Mouse (Mus musculus) heart, adult 2 months (tissue): ENCODE measurements at regions not wholly inside any gene's neighbourhood (a gene's known extent, or its start where the extent isn't known, plus 50 kb on each side); places are given as distances from the start of the nearest gene placed in this dataset.

Experiments used
- DNase-seq, 2 experiments: peaks; one replicate each; pipeline ENCODE4 v3.0.0; 2021
- H3K27ac ChIP-seq: fragments of 200-600 bp; 2 replicates; pipeline ENCODE4 v1.8.1; 2022
- H3K27me3 ChIP-seq: fragments of 200-500 bp; 2 replicates; pipeline ENCODE4 v1.6.1; 2012; ENCODE audit warnings: mild to moderate bottlenecking, low read length, inconsistent platforms, mixed read lengths; ENCODE audit not compliant: control insufficient read depth, insufficient read depth
- H3K36me3 ChIP-seq: fragments of 200-500 bp; 2 replicates; pipeline ENCODE4 v1.6.1; 2012; ENCODE audit warnings: low read length, inconsistent platforms; ENCODE audit not compliant: control insufficient read depth, insufficient read depth
- H3K4me1 ChIP-seq: fragments of 200-500 bp; 2 replicates; pipeline ENCODE4 v1.6.1; 2011; ENCODE audit warnings: low read length; ENCODE audit not compliant: control insufficient read depth, insufficient read depth
- H3K4me3 ChIP-seq: fragments of 200-600 bp; 2 replicates; pipeline ENCODE4 v1.8.1; 2022
- H3K79me2 ChIP-seq: fragments of 200-500 bp; replicated peaks from 2 replicates; pipeline ENCODE4 v1.6.1; 2012; ENCODE audit warnings: mild to moderate bottlenecking, inconsistent platforms, low read length, moderate library complexity, mixed read lengths; ENCODE audit not compliant: control insufficient read depth, insufficient read depth
- H3K9ac ChIP-seq: fragments of 200-500 bp; 2 replicates; pipeline ENCODE4 v1.6.1; 2012; ENCODE audit warnings: low read depth, mild to moderate bottlenecking, control low read depth, inconsistent platforms, low read length, mixed read lengths
- CTCF ChIP-seq: fragments of 200-600 bp; IDR thresholded peaks from 2 replicates; pipeline ENCODE4 v1.8.1; 2022; ENCODE audit warnings: antibody characterized with exemption, mild to moderate bottlenecking, moderate library complexity
- EP300 ChIP-seq: fragments of 200-500 bp; IDR thresholded peaks from 2 replicates; pipeline ENCODE4 v1.6.1; 2011; ENCODE audit warnings: low read depth, low read length, control low read depth; ENCODE audit not compliant: insufficient read depth
- POLR2A ChIP-seq: fragments of 200-500 bp; IDR thresholded peaks from 2 replicates; pipeline ENCODE4 v1.6.1; 2011; ENCODE audit warnings: mild to moderate bottlenecking, low read depth, low read length, control low read depth; ENCODE audit not compliant: insufficient read depth
- WGBS: fragments of 180-500 bp; shearing (Covaris S2); methylation state at CpG from one replicate; pipeline ENCODE4 v1.1.7; 2018; 5-methylcytosine and 5-hydroxymethylcytosine counted together
- intact Hi-C: fragments of 180-260 bp; cut with DNase I; formaldehyde crosslinking; loops from one replicate; pipeline ENCODE4 v1.15.1; 2025

DNA sequence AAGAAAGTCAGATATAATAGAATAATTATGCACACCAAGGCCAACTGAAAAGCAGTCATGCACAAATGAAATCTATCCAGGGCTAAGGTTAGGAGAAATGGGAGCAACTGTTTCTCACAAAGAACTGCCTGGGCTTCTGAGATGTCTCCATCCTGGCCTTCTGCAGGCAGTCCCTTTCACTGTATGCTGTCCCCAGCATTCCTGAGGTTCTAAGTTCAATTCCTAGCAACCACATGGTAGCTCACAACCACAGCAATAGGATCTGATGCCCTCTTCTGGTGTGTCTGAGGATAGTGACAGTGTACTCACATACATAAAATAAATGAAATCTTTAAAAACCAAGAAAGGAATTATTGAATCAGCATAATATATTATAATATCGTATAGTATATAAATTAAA is 133.3 kb downstream of the Atxn7l3b start:
- DNase-seq = no peak
- Histone ChIP-seq H3K4me1 (no peaks in the 10 kb centered on the region), H3K27ac (no peak overlapping the region), H3K36me3 (no peaks in the 10 kb centered on the region), H3K9ac (no peak overlapping the region), H3K79me2 (no peaks in the 10 kb centered on the region), H3K4me3 (no peak overlapping the region), H3K27me3 (no peaks in the 10 kb centered on the region)
- intact Hi-C loops = no loop called here
- 77% methylated on average over 1 of the region's 1 CpGs for WGBS
- TF ChIP-seq CTCF (no peak), EP300 (no peak), POLR2A (no peak)

GRCm38 (mm10) chr10:112788236-112788635 is 140.6 kb downstream of the Atxn7l3b start:
- intact Hi-C loops = no loop called here
- TF ChIP-seq CTCF = no peak
- H3K9ac ChIP-seq = no peak overlapping the region

DNA sequence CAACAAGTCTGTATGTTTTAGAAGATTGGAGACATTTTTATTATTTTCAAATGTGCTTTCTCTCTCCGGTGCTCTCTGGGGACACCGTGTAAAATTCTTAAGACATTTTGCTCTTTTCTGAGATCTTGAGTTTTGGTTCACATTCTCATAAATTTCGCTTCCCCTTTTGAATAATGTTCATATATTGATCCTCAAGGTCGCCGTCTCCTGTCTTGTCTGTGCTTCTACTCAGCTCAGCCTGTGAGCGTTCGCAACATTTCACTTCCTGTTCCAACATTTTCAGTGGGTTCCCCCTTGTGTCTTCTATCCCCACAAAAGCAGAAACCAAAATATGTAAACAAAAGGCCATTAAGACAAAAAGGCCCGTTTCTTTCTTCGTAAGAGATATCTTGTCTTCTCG is 154.5 kb downstream of the Atxn7l3b start:
- Histone ChIP-seq H3K79me2 (no peaks in the 10 kb centered on the region), H3K4me3 (no peak overlapping the region), H3K27ac (no peak overlapping the region), H3K4me1 (no peaks in the 10 kb centered on the region), H3K9ac (no peak overlapping the region), H3K27me3 (no peaks in the 10 kb centered on the region), H3K36me3 (no peaks in the 10 kb centered on the region)
- no peak for DNase-seq
- intact Hi-C loops = no loop called here
- TF ChIP-seq CTCF (no peak), EP300 (no peak)
- WGBS = 81% methylated on average over 10 of the region's 10 CpGs

More at GRCm38 (mm10) chr10:112788236-112788635, 140.6 kb downstream of the Atxn7l3b start:
- H3K4me3 ChIP-seq = no peak overlapping the region
- whole genome bisulfite sequencing = 57% methylated on average over 3 of the region's 3 CpGs
- no peaks in the 10 kb centered on the region for H3K4me1 ChIP-seq
- H3K79me2 ChIP-seq = no peaks in the 10 kb centered on the region
- no peak overlapping the region for H3K27ac ChIP-seq
- H3K27me3 ChIP-seq = no peaks in the 10 kb centered on the region
- no peak for DNase-seq
- H3K36me3 ChIP-seq = no peaks in the 10 kb centered on the region

DNA sequence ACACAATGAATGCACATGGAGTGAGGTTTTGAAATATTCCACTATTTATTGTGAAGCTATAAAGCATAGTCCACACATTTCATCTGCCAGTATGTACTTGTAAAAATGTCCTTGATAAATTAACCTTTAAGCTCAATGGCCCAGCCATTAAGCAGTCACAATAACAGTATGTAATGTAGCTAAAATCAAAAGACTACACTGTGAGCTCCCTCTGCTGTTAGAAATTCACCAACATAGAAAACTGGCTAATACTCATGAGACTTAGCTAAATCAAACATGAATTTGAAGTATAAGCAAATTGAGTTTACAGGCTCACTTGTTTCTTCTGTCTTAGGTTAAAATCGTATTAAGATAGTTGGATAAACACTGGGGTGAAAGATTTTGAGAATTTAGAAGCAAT is 182.1 kb downstream of the Atxn7l3b start:
- no peaks in the 10 kb centered on the region for H3K4me1 ChIP-seq
- H3K79me2 ChIP-seq = no peaks in the 10 kb centered on the region
- H3K9ac ChIP-seq = no peak overlapping the region
- H3K36me3 ChIP-seq = no peaks in the 10 kb centered on the region
- intact Hi-C loops = no loop called here
- WGBS = 20% methylated on average over 1 of the region's 1 CpGs
- TF ChIP-seq EP300 (no peak), POLR2A (no peak), CTCF (0 out of 2 replicates have a peak, but pooled peaks have one; percentile 2)
- H3K27ac ChIP-seq = no peak overlapping the region
- DNase-seq = no peak
- H3K27me3 ChIP-seq = no peaks in the 10 kb centered on the region
- no peak overlapping the region for H3K4me3 ChIP-seq

GRCm38 (mm10) chr10:112743527-112743926 is 185.3 kb downstream of the Atxn7l3b start:
- H3K4me1 ChIP-seq = no peaks in the 10 kb centered on the region
- no peak overlapping the region for H3K4me3 ChIP-seq
- H3K9ac ChIP-seq = no peak overlapping the region
- no peak overlapping the region for H3K27ac ChIP-seq
- no peak for DNase-seq
- no peaks in the 10 kb centered on the region for H3K27me3 ChIP-seq
- TF ChIP-seq CTCF (no peak), EP300 (no peak), POLR2A (no peak)
- 56% methylated on average over 2 of the region's 2 CpGs for WGBS
- intact Hi-C loops = no loop called here
- H3K36me3 ChIP-seq = no peaks in the 10 kb centered on the region
- H3K79me2 ChIP-seq = no peaks in the 10 kb centered on the region

DNA sequence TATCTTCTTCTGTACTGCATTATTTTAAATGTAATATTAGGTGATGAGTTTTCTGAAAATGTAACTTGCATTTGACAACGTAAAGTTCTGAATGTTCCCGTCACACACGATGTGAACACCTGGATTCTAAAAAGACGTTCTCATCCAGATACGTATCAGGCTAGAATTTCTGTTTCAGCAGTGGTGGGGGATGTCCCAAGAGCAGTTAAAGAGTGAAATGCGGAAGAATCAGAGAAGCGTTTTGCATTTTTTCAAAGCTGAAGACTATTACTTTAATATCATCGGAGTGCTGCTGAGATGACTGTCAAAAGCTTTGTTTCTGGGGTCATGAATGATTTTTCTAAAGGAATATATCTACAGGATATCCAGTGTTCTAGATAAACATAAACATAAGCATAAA is 186.7 kb downstream of the Atxn7l3b start:
- H3K79me2 ChIP-seq = no peaks in the 10 kb centered on the region
- TF ChIP-seq CTCF (no peak), EP300 (no peak), POLR2A (no peak)
- WGBS = 87% methylated on average over 8 of the region's 8 CpGs
- H3K36me3 ChIP-seq = no peaks in the 10 kb centered on the region
- no peaks in the 10 kb centered on the region for H3K27me3 ChIP-seq
- H3K9ac ChIP-seq = no peak overlapping the region
- no peak overlapping the region for H3K4me3 ChIP-seq
- no peak for DNase-seq
- no peaks in the 10 kb centered on the region for H3K4me1 ChIP-seq
- H3K27ac ChIP-seq = no peak overlapping the region
- intact Hi-C loops = no loop called here
